9 mouse cellular contexts compared by ENCODE assay signal in genomic region chr5:91518946-91519345, GRCm38 (mm10). TPM values are rescaled to one million over a fixed set of nuclear protein-coding genes. Genes with fewer than 3 reads are reported as not detected.
DNase-seq lines count a peak whose midpoint lies in the region; TF ChIP-seq lines count a peak whose summit lies in the region.
"Had no signal": no experiment of that assay in that cellular context is flagged by ENCODE, and none has a peak within 500 bp of the region (broad histone marks: within the 10 kb centered on the region; RNA-seq: fewer than 3 reads in every experiment).

No protein-coding gene starts in this region.

- H3K36me3 ChIP-seq in kidney, adult 2 months (ENCODE audit: control insufficient read depth, insufficient read depth, low read length), result no peaks in the 10 kb centered on the region

- H3K4me3 ChIP-seq in kidney, adult 2 months (ENCODE audit: insufficient read depth, low read depth, low read length), result peak overlapping the region; percentile 3; the same call in 1 of the 2 replicates
- no peak overlapping the region for H3K4me3 ChIP-seq in lung, adult 2 months (replicated peaks; ENCODE audit: extremely low read depth, low read depth, low read length)
- H3K4me3 ChIP-seq: erythroblast, embryonic 14.5 days had no signal

- no peaks in the 10 kb centered on the region for H3K27me3 ChIP-seq in kidney, adult 2 months (replicated peaks; ENCODE audit: control insufficient read depth, insufficient read depth, low read length)

- H3K27ac ChIP-seq in kidney, adult 2 months (ENCODE audit: insufficient read depth, low read depth, low read length), result no peak overlapping the region

- DNase-seq in cerebellum, adult 9-10 months, result peak; percentile 7
- no peak for DNase-seq in cerebellum, postnatal 4 days (ENCODE audit: low spot score in 2 of 2)
- DNase-seq in brain, embryonic 14.5 days (ENCODE audit: low read depth), result peak; percentile 50
- DNase-seq in heart, adult 9 months (ENCODE audit: low spot score in 2 of 2), result peak; percentile 39 to 43
- DNase-seq in kidney, adult 2 months, result peak; percentile 25
- DNase-seq in lung, adult 2 months, result peak; percentile 15
- peak; percentile 8 for DNase-seq in ovary, postnatal 10 days (ENCODE audit: low spot score)
- DNase-seq in thymus, postnatal 4 days, result no peak

- TF ChIP-seq POLR2A in brain, embryonic 14.5 days (IDR thresholded peaks at IDR 0.05; ENCODE audit: borderline replicate concordance, extremely low read depth, insufficient read depth, insufficient read length, poor library complexity, severe bottlenecking), result no peak
- TF ChIP-seq POLR2A in kidney, adult 2 months (IDR thresholded peaks at IDR 0.05; ENCODE audit: low read depth, low read length), result no peak
- no peak for TF ChIP-seq POLR2A in lung, adult 2 months (IDR thresholded peaks at IDR 0.05; ENCODE audit: borderline replicate concordance, extremely low read depth, low read depth, low read length)

- WGBS in kidney, adult 2 months, result 14% methylated on average over 7 of the region's 7 CpGs
- 7% methylated on average over 7 of the region's 7 CpGs for WGBS in lung, adult 2 months

- peaks cover 2% of the 10 kb centered on the region; the same call in 1 of the 2 replicates for H3K4me1 ChIP-seq in kidney, adult 2 months (ENCODE audit: control insufficient read depth, insufficient read depth, low read length)
- H3K4me1 ChIP-seq in lung, adult 2 months (ENCODE audit: control insufficient read depth, insufficient read depth, low read length), result no peaks in the 10 kb centered on the region

- TF ChIP-seq CTCF in brain, embryonic 14.5 days (IDR thresholded peaks at IDR 0.05; ENCODE audit: borderline replicate concordance, extremely low read depth, insufficient read depth, insufficient read length), result no peak
- TF ChIP-seq CTCF in kidney, adult 2 months (conservative IDR thresholded peaks at IDR 0.05; ENCODE audit: insufficient read depth, insufficient read length, low read depth, low read length), result no peak
- no peak for TF ChIP-seq CTCF in lung, adult 2 months (IDR thresholded peaks at IDR 0.05; ENCODE audit: insufficient read depth, low read length)

RNA-seq across cellular contexts. Expression of gene Parm1, which starts 1.5 kb away (rescaled TPM):
- polyA plus RNA-seq in brain, embryonic 14.5 days (2012; rRNA removed), result 2.7 and 6.4 TPM in 2 replicates
- 6.8 and 7.6 TPM in 2 replicates for polyA plus RNA-seq in kidney, adult 2 months (2012; rRNA removed)
- polyA plus RNA-seq in lung, adult 2 months (2012; rRNA removed), result 4.1 and 6.5 TPM in 2 replicates

Comparison
In these comparisons a context has a peak if more than half of its experiments do, and no peak if none do; other contexts are left out.
1. DNase-seq: peak in cerebellum, adult 9-10 months (single experiment), brain, embryonic 14.5 days (single experiment), heart, adult 9 months (2 of 2), kidney, adult 2 months (single experiment), lung, adult 2 months (single experiment) and ovary, postnatal 10 days (single experiment); none in cerebellum, postnatal 4 days (0 of 2) and thymus, postnatal 4 days (single experiment).